Mouse (Mus musculus): Measurements from ENCODE around the gene Dclk3. TPM values are rescaled to one million over a fixed set of nuclear protein-coding genes. Genes with fewer than 3 reads are reported as not detected.

The Dclk3 gene
- total RNA-seq, 2 experiments from 2014 or later: 14.4 to 19.3 TPM

- no peak for TF ChIP-seq CTCF (conservative IDR thresholded peaks at IDR 0.05)
- peak; percentile 72 to 83 for DNase-seq (ENCODE audit: low spot score in 2 of 2)
- Histone ChIP-seq H3K27ac (peak overlapping the region; percentile 89), H3K4me3 (peak overlapping the region; percentile 12; the same call in 1 of the 2 replicates)
These were observed 26.3 kb upstream of the Dclk3 start for GRCm38 (mm10) chr9:111412471-111413160.

DNA sequence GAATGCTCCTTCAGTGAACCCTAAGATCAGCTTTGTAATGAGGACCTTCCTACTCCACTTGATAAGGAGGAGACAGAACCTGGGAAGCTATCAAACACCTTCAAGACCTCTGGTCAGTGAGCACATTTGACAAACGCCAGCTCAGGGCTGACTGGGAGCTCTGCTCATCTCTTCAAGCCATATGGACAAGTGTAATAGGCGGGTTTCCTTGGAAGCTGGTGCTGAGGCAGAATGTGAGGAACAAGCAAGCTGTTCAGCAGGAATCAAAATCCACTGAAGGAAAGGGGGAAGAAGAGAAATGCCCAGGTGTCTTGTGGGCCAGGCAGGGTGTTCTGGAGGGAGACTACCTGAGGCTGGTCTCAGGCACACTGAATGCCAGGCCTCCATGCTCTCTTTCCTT lies 17.0 kb upstream of the Dclk3 start:
- no peak overlapping the region for H3K4me3 ChIP-seq
- DNase-seq (ENCODE audit: low spot score in 2 of 2): no peak
- no peak overlapping the region for H3K27ac ChIP-seq
- TF ChIP-seq CTCF (conservative IDR thresholded peaks at IDR 0.05): no peak

DNA sequence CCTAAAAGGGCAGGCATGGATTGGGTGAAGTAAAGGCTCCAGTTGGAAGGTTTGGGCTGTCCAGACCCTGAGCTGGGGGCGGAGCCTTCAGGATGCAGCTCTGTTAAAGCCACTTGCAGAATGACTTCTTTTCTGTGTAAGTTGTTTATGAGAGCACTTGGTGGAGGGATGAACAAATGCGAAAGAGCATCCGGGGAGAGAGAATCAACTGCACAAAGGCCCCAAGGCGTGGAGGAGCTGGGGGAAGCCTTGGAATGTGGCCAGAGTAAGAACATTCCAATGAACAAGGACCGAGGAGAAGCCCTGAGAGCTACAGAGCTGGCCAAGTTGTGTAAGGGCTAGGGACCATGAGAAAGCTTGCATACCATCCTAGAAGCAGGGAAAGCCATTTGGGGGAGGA lies 16.3 kb upstream of the Dclk3 start:
- DNase-seq (ENCODE audit: low spot score in 2 of 2): no peak
- Histone ChIP-seq H3K4me3 (no peak overlapping the region), H3K27ac (no peak overlapping the region)
- no peak for TF ChIP-seq CTCF (conservative IDR thresholded peaks at IDR 0.05)

GRCm38 (mm10) chr9:111425113-111425512 lies 13.8 kb upstream of the Dclk3 start:
- no peak for TF ChIP-seq CTCF (conservative IDR thresholded peaks at IDR 0.05)
- Histone ChIP-seq H3K27ac (no peak overlapping the region), H3K4me3 (no peak overlapping the region)
- no peak for DNase-seq (ENCODE audit: low spot score in 2 of 2)

DNA sequence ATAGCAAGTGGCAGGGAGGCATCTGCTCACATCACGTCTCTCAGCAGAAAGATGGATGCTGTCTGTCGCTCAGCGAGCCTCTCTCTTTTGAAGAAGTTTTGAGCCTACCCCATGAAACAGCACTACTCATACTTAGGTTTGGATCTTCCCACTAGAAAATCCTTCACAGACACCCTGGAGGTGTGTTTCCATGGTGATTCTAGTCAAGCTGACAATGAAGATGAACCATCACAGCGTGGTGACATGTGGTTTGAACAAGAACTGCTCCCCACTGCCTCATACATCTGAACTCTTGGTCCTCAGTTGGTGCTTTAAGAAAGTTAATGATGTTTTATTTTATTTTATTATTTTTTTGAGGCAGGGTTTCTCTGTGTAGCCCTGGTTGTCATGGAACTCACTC lies 12.9 kb upstream of the Dclk3 start:
- peak; percentile 28; the same call in 1 of the 2 replicates for TF ChIP-seq CTCF (conservative IDR thresholded peaks at IDR 0.05)
- no peak overlapping the region for H3K4me3 ChIP-seq
- no peak overlapping the region for H3K27ac ChIP-seq
- peak in 1 of 2 experiments; percentile 32 for DNase-seq (ENCODE audit: low spot score in 2 of 2)

DNA sequence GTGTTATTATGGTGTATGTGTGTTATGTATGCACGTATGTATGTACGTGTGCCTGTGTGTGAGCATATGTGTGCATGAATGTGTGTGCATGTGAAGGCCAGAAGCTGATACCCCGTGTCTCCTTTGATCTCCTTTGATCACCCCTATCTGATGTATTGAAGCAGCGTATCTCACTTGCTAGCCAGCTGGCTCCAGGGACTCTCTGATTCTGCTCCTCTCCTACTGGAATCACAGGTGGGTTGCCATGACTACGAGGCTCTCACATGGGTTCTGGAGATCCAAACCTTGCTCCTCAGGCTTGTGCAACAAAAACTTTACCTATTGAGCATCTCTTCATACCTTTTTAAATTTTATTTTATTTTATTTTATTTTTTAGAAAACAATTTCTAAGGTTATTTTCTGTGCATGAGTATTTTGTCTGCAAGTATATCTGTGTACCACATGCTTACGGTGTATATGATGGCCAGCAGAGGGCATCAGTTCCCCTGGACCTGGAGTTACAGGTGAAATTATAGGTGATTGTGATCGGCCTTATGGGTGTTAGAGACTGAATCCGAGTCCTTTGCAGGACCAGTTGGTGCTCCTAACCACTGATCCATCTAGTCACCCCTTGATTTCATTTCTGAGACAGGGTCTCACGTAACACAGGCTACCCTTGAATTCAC lies 10.9 kb upstream of the Dclk3 start:
- TF ChIP-seq CTCF (conservative IDR thresholded peaks at IDR 0.05): peak; percentile 60
- no peak for DNase-seq (ENCODE audit: low spot score in 2 of 2)
- Histone ChIP-seq H3K4me3 (no peak overlapping the region), H3K27ac (no peak overlapping the region)

GRCm38 (mm10) chr9:111428698-111429362 lies 10.1 kb upstream of the Dclk3 start:
- Histone ChIP-seq H3K4me3 (no peak overlapping the region), H3K27ac (no peak overlapping the region)
- no peak for DNase-seq (ENCODE audit: low spot score in 2 of 2)
- no peak for TF ChIP-seq CTCF (conservative IDR thresholded peaks at IDR 0.05)

GRCm38 (mm10) chr9:111429363-111429750 lies 9.5 kb upstream of the Dclk3 start:
- Histone ChIP-seq H3K4me3 (no peak overlapping the region), H3K27ac (no peak overlapping the region)
- TF ChIP-seq CTCF (conservative IDR thresholded peaks at IDR 0.05): no peak
- DNase-seq (ENCODE audit: low spot score in 2 of 2): no peak

DNA sequence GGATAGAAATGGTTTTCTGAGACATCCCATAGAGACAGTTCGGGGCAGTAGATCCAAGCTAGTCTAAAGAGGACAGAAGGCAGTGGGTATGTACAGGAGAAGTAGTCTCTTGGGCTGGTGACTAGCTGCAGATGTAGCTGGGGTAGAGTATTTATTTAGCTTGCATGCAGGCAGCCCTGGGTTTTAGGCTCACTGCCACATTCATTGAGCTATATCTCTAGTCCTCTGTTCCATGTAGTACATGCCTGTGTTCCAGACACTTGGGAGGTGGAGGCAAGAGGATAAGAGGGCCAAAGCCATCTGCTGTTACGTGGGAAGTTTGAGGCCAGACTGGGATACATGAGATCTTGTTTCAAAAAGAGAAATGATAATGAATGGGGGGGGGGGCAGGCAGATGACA lies 3.5 kb upstream of the Dclk3 start:
- DNase-seq (ENCODE audit: low spot score in 2 of 2): no peak
- no peak for TF ChIP-seq CTCF (conservative IDR thresholded peaks at IDR 0.05)
- H3K4me3 ChIP-seq: no peak overlapping the region
- H3K27ac ChIP-seq: no peak overlapping the region

GRCm38 (mm10) chr9:111439836-111440201 lies 938 bp downstream of the Dclk3 start:
- Histone ChIP-seq H3K27ac (peak overlapping the region; percentile 84), H3K4me3 (peak overlapping the region; percentile 57)
- DNase-seq (ENCODE audit: low spot score in 2 of 2): peak in 1 of 2 experiments; percentile 35
- TF ChIP-seq CTCF (conservative IDR thresholded peaks at IDR 0.05): no peak

GRCm38 (mm10) chr9:111440446-111440845 lies 1.6 kb downstream of the Dclk3 start:
- Histone ChIP-seq H3K27ac (no peak overlapping the region), H3K4me3 (no peak overlapping the region; the same call in 1 of the 2 replicates)
- TF ChIP-seq CTCF (conservative IDR thresholded peaks at IDR 0.05): no peak
- DNase-seq (ENCODE audit: low spot score in 2 of 2): no peak

GRCm38 (mm10) chr9:111441151-111441550 lies 2.3 kb downstream of the Dclk3 start:
- no peak for TF ChIP-seq CTCF (conservative IDR thresholded peaks at IDR 0.05)
- no peak overlapping the region for H3K27ac ChIP-seq
- no peak overlapping the region for H3K4me3 ChIP-seq
- no peak for DNase-seq (ENCODE audit: low spot score in 2 of 2)

DNA sequence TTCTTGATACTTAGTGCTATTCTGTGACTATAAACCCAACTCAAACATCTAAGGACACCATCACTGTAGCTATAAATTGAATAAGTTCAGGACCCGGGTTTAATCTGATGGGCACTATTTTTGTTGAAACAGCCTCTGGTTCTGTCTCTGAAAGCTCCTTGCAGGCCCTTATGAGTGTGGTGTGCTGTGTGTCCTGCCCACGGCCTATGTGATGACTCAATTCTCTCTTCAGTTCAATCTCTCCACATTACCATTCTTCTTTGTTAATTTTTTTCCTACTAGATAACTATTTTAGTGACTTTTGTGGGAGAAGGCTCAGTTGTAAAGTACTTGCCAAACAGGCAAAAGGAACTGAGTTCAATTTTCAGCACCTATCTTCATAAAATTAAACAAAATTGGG lies 7.3 kb downstream of the Dclk3 start:
- Histone ChIP-seq H3K4me3 (no peak overlapping the region), H3K27ac (no peak overlapping the region)
- DNase-seq (ENCODE audit: low spot score in 2 of 2): no peak
- TF ChIP-seq CTCF (conservative IDR thresholded peaks at IDR 0.05): no peak

Data from layer of hippocampus, adult 2 months (tissue).